Mouse (Mus musculus) cortical plate, adult 2 months (tissue): ENCODE measurements at regions not wholly inside any gene's neighbourhood (a gene's known extent, or its start where the extent isn't known, plus 50 kb on each side); places are given as distances from the start of the nearest gene placed in this dataset.

Experiments
- CTCF ChIP-seq: fragments of 200-500 bp; IDR thresholded peaks from 2 replicates; pipeline ENCODE4 v1.5.1; 2011; ENCODE audit warnings: mild to moderate bottlenecking, control low read depth, low read length; ENCODE audit not compliant: insufficient read depth; ENCODE audit errors: extremely low read depth
- POLR2A ChIP-seq: fragments of 200-500 bp; IDR thresholded peaks from 2 replicates; pipeline ENCODE4 v1.6.1; 2011; ENCODE audit warnings: mild to moderate bottlenecking, low read length, control low read depth; ENCODE audit not compliant: insufficient read depth; ENCODE audit errors: extremely low read depth

GRCm38 (mm10) chr14:72850884-72851283, 141.1 kb upstream of the Fndc3a start:
- TF ChIP-seq CTCF (no peak), POLR2A (no peak)
